Mouse (Mus musculus): ENCODE measurements around the gene D6Wsu163e. TPM values are rescaled to one million over a fixed set of nuclear protein-coding genes. Genes with fewer than 3 reads are reported as not detected.

D6Wsu163e gene
- 15.4 and 15.9 TPM in 2 replicates for polyA plus RNA-seq (2012; rRNA removed)

GRCm38 (mm10) chr6:126939487-126940171 is at the start of gene D6Wsu163e, which contains the start of gene Rad51ap1:
Gene D6Wsu163e (plus strand): TSS chr6:126939962.
Gene Rad51ap1 (minus strand): TSS chr6:126939587.

DNA sequence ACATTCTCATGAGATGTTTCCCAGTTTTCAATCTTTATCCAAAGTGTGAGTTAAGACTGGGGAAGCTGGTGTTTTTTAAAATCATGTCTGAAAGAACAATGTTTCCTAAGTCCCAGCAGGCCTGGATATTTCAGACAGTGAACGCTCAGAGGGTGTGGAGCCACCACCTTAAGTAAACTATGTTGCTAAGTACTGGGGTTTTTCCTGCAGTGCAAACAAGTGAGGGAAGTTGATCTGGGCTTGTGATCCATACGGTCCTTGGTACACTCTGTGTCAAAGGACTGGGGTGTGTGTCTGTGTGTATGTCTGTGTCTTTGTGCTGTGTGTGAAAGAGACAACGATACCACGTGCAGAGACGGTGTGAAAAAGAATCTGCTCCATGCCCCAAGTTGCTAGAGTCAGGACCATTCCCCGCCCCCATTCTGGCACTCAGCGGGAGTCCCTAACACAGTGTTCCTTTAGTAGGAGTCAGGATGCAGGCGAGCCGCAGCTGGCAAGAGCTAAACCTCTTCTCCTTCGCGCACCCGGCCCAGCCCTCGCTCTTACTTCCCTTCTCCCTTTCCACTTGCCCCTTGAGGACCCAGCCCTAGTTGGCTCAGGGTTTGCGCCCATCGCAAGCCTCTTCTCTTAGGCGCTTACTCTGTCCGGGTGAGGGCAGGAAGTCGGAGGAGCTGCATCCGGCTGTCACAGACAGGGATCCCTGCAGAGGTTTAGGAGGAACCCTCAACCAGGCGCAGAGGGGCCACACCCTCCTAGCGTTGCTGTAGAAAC is 18.5 kb upstream of the D6Wsu163e start, which contains the start of gene Dyrk4:
Gene Dyrk4 (minus strand): TSS at position 729 of the 771 bp plus-strand sequence.

GRCm38 (mm10) chr6:127014906-127015770 is 75.4 kb downstream of the D6Wsu163e start, which contains the start of gene Fgf6:
Gene Fgf6 (plus strand): TSS chr6:127015586.

Other genes starting within 250 kb of the D6Wsu163e start
- 4.2 and 5.4 TPM in 2 replicates for gene Kcna6, start 199.3 kb upstream of the D6Wsu163e start, polyA plus RNA-seq (2012; rRNA removed)
- gene Ndufa9, start 90.8 kb upstream of the D6Wsu163e start, polyA plus RNA-seq (2012; rRNA removed), result 98.2 and 119 TPM in 2 replicates
- 0.12 and 0.13 TPM in 2 replicates for gene Akap3, start 86.9 kb upstream of the D6Wsu163e start, polyA plus RNA-seq (2012; rRNA removed)
- gene Dyrk4, start 18.1 kb upstream of the D6Wsu163e start, polyA plus RNA-seq (2012; rRNA removed), result 0.10 and 0.11 TPM in 2 replicates
- 78.5 and 92.5 TPM in 2 replicates for gene Rad51ap1, start 375 bp upstream of the D6Wsu163e start, polyA plus RNA-seq (2012; rRNA removed)
- 0.01 and 0.29 TPM in 2 replicates for gene Fgf6, start 75.6 kb downstream of the D6Wsu163e start, polyA plus RNA-seq (2012; rRNA removed)
- gene Fgf23, start 132.9 kb downstream of the D6Wsu163e start, polyA plus RNA-seq (2012; rRNA removed), result 0.31 and 0.32 TPM in 2 replicates
- 8.6 and 13.2 TPM in 2 replicates for gene Tigar, start 169.6 kb downstream of the D6Wsu163e start, polyA plus RNA-seq (2012; rRNA removed)
- 229 and 455 TPM in 2 replicates for gene Ccnd2, start 212.2 kb downstream of the D6Wsu163e start, polyA plus RNA-seq (2012; rRNA removed)